Comparison of ENCODE assay signal across 8 mouse cellular contexts in the genomic region with DNA sequence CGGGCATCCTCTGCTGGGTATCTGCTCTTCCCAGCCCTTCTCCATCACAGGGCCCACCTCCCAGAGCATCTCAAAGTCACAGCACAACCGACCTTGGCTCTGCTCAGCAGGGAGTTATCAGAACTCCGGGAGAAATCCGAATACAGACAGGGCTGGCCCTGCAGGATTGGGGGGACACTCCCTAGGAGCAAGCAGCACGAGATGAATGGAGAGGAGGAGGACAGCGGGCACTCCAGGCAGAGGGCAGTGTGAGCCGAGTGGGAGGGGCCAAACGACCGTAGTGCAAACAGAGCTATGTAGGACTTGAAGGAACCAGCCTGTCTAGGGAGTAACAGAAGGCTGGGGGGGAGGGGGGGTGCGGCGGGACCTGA. TPM values are rescaled to one million over a fixed set of nuclear protein-coding genes. Genes with fewer than 3 reads are reported as not detected.
DNase-seq lines count a peak whose midpoint lies in the region; ATAC-seq and TF ChIP-seq lines count a peak whose summit lies in the region.

No protein-coding gene starts in this region.

- H3K79me2 ChIP-seq in macrophage (ENCODE audit: inconsistent target) = no peaks in the 10 kb centered on the region; the same call in 1 of the 2 replicates

- H3K27ac ChIP-seq in embryonic facial prominence, embryonic 13.5 days = peak overlapping the region; percentile 77
- peak overlapping the region; percentile 44 for H3K27ac ChIP-seq in intestine, embryonic 14.5 days (ENCODE audit: low read depth)
- H3K27ac ChIP-seq in macrophage = peak overlapping the region; percentile 33; the same call in 1 of the 2 replicates

- H3K36me3 ChIP-seq in E14TG2a.4 (ENCODE audit: insufficient read depth, low read length) = no peaks in the 10 kb centered on the region
- H3K36me3 ChIP-seq in embryonic facial prominence, embryonic 13.5 days = 0 out of 2 replicates have a peak, but pooled peaks cover 3% of the 10 kb centered on the region
- H3K36me3 ChIP-seq in intestine, embryonic 14.5 days (ENCODE audit: control insufficient read depth, insufficient read depth, low read length) = no peaks in the 10 kb centered on the region
- H3K36me3 ChIP-seq in macrophage (ENCODE audit: inconsistent target) = peaks cover 33% of the 10 kb centered on the region

- peak; percentile 30 for DNase-seq in adrenal gland, postnatal 10 days
- no peak for DNase-seq in adrenal gland, adult 18-20 months (ENCODE audit: low spot score in 2 of 2)
- peak; percentile 59 for DNase-seq in intestine, embryonic 14.5 days (ENCODE audit: low spot score)
- DNase-seq in frontal cortex, postnatal 14 days (ENCODE audit: low spot score in 2 of 2) = no peak
- no peak for DNase-seq in spleen, postnatal 4 days (ENCODE audit: low spot score in 2 of 2)

- H3K4me1 ChIP-seq in E14TG2a.4 (replicated peaks; ENCODE audit: low read depth, low read length) = peaks cover 61% of the 10 kb centered on the region
- H3K4me1 ChIP-seq in embryonic facial prominence, embryonic 13.5 days = peaks cover 64% of the 10 kb centered on the region
- peaks cover 24% of the 10 kb centered on the region for H3K4me1 ChIP-seq in intestine, embryonic 14.5 days (replicated peaks; ENCODE audit: control insufficient read depth, insufficient read depth, low read length)

- peak overlapping the region; percentile 53 for H3K4me3 ChIP-seq in E14TG2a.4 (replicated peaks; ENCODE audit: low read length)
- no peak overlapping the region for H3K4me3 ChIP-seq in embryonic facial prominence, embryonic 13.5 days
- no peak overlapping the region for H3K4me3 ChIP-seq in intestine, embryonic 14.5 days (ENCODE audit: low read depth, low read length)
- H3K4me3 ChIP-seq in macrophage (ENCODE audit: inconsistent target) = no peak overlapping the region

- H3K9ac ChIP-seq in embryonic facial prominence, embryonic 13.5 days = peak overlapping the region; percentile 49; the same call in 1 of the 2 replicates
- H3K9ac ChIP-seq in intestine, embryonic 14.5 days (ENCODE audit: low read length) = no peak overlapping the region; the same call in 1 of the 2 replicates

- H3K27me3 ChIP-seq in E14TG2a.4 (ENCODE audit: insufficient read depth, low read length) = peaks cover 16% of the 10 kb centered on the region
- H3K27me3 ChIP-seq in embryonic facial prominence, embryonic 13.5 days = peaks cover 12% of the 10 kb centered on the region
- H3K27me3 ChIP-seq in intestine, embryonic 14.5 days (replicated peaks; ENCODE audit: control insufficient read depth, insufficient read depth, low read length) = no peaks in the 10 kb centered on the region

- H3K9me3 ChIP-seq in E14TG2a.4 (ENCODE audit: low read length) = peaks cover 3% of the 10 kb centered on the region
- no peaks in the 10 kb centered on the region for H3K9me3 ChIP-seq in embryonic facial prominence, embryonic 13.5 days
- H3K9me3 ChIP-seq in intestine, embryonic 14.5 days (ENCODE audit: control insufficient read depth, low read length) = no peaks in the 10 kb centered on the region; the same call in 1 of the 2 replicates

- no peak; the same call in 1 of the 2 replicates for ATAC-seq in embryonic facial prominence, embryonic 13.5 days (ENCODE audit: insufficient number of reproducible peaks, insufficient read depth, low FRiP score, low TSS enrichment, low read depth)
- ATAC-seq in intestine, embryonic 14.5 days (replicated peaks; ENCODE audit: low FRiP score, low TSS enrichment, low read depth) = peak; percentile 63; the same call in 1 of the 2 replicates

- WGBS in embryonic facial prominence, embryonic 13.5 days = 3% methylated on average over 11 of the region's 11 CpGs
- under 1% methylated on average over 11 of the region's 11 CpGs for WGBS in intestine, embryonic 14.5 days
- 10% methylated on average over 11 of the region's 11 CpGs for whole genome bisulfite sequencing in macrophage (ENCODE audit: missing documents)

- no peak for TF ChIP-seq CTCF in E14TG2a.4 (conservative IDR thresholded peaks at IDR 0.05; ENCODE audit: low read length)

- H3K4me2 ChIP-seq in embryonic facial prominence, embryonic 13.5 days = peak overlapping the region; percentile 45
- H3K4me2 ChIP-seq in intestine, embryonic 14.5 days (ENCODE audit: low read length) = peak overlapping the region; percentile 29

RNA-seq across cellular contexts. Expression of gene Ttc7, which starts 48.2 kb away (rescaled TPM):
- total RNA-seq in adrenal gland, postnatal 10 days (2021) = 10 to 100 TPM; 11.7 to 13.7 TPM
- total RNA-seq in adrenal gland, adult 18-20 months (2021) = 10 to 100 TPM; 15.2 to 16.0 TPM
- 6.4 and 7.2 TPM in 2 replicates for polyA plus RNA-seq in embryonic facial prominence, embryonic 13.5 days (2015; fragmentation: Nextera tagmentation; extraction: Ambion mirVana)
- 11.2 and 11.9 TPM in 2 replicates for polyA plus RNA-seq in intestine, embryonic 14.5 days (2014; fragmentation: Nextera tagmentation; extraction: Ambion mirVana)
- 100 to 1,000 TPM in 8 of 26 experiments, 10 to 100 TPM in 18; 23.2 to 147 (median 72.3) TPM for total RNA-seq in macrophage (2018; cell fraction: chromatin; rRNA removed)
- 100 to 1,000 TPM in 5 of 26 experiments, 10 to 100 TPM in 21; 52.8 to 109 (median 71.9) TPM for total RNA-seq in macrophage (2018; cell fraction: cytosol; rRNA removed)
- total RNA-seq in macrophage (2018; cell fraction: nucleus; rRNA removed) = 100 to 1,000 TPM in 6 of 26 experiments, 10 to 100 TPM in 20; 39.5 to 126 (median 74.2) TPM
- 61.6 to 83.0 TPM (median 63.6 TPM) in 3 replicates for polyA plus RNA-seq in macrophage (2018)

Comparison
In these comparisons a context has a peak if more than half of its experiments do, and no peak if none do; other contexts are left out.
1. DNase-seq: peak in adrenal gland, postnatal 10 days (single experiment) and intestine, embryonic 14.5 days (single experiment); none in adrenal gland, adult 18-20 months (0 of 2), frontal cortex, postnatal 14 days (0 of 2) and spleen, postnatal 4 days (0 of 2).
2. Peak in every context shown above with its lines, with median percentiles within 50 percentile points of each other: H3K27ac ChIP-seq.